Comparison of ENCODE assay signal across 8 mouse cellular contexts in genomic region chr13:99184155-99184886, GRCm38 (mm10). TPM values are rescaled to one million over a fixed set of nuclear protein-coding genes. Genes with fewer than 3 reads are reported as not detected.
DNase-seq lines count a peak whose midpoint lies in the region; ATAC-seq and TF ChIP-seq lines count a peak whose summit lies in the region.

Gene Zfp366 (plus strand): TSS chr13:99184823.

- intact Hi-C loops in gastrocnemius, adult 2 months (cut with DNase I) = no loop called here

- 0 out of 2 replicates have a peak, but pooled peaks have one; percentile 4 for TF ChIP-seq CTCF in gastrocnemius, adult 2 months (IDR thresholded peaks at IDR 0.05)

- H3K9me3 ChIP-seq in lung, embryonic 15.5 days = no peaks in the 10 kb centered on the region
- no peaks in the 10 kb centered on the region for H3K9me3 ChIP-seq in hindbrain, embryonic 15.5 days
- H3K9me3 ChIP-seq in neural tube, embryonic 15.5 days (replicated peaks) = no peaks in the 10 kb centered on the region

- H3K4me3 ChIP-seq in gastrocnemius, adult 2 months = peak within 1 kb of the TSS; percentile 69
- H3K4me3 ChIP-seq in lung, embryonic 15.5 days = peak within 1 kb of the TSS; percentile 28
- H3K4me3 ChIP-seq in hindbrain, embryonic 15.5 days = no peak within 1 kb of the TSS
- no peak within 1 kb of the TSS for H3K4me3 ChIP-seq in neural tube, embryonic 15.5 days (replicated peaks)

- H3K27me3 ChIP-seq in lung, embryonic 15.5 days = no peaks in the 10 kb centered on the region
- H3K27me3 ChIP-seq in hindbrain, embryonic 15.5 days = no peaks in the 10 kb centered on the region
- H3K27me3 ChIP-seq in neural tube, embryonic 15.5 days (replicated peaks) = no peaks in the 10 kb centered on the region

- H3K36me3 ChIP-seq in lung, embryonic 15.5 days = no peaks in the 10 kb centered on the region
- no peaks in the 10 kb centered on the region for H3K36me3 ChIP-seq in hindbrain, embryonic 15.5 days
- no peaks in the 10 kb centered on the region for H3K36me3 ChIP-seq in neural tube, embryonic 15.5 days

- DNase-seq in gastrocnemius, adult 2 months = peak; percentile 28
- DNase-seq in gastrocnemius, adult 8-10 months (ENCODE audit: low spot score in 2 of 2) = no peak
- no peak for DNase-seq in lung, postnatal 25 days (ENCODE audit: low spot score)
- DNase-seq in frontal cortex, postnatal 36 days (ENCODE audit: low spot score in 2 of 2) = no peak
- DNase-seq in left cerebral cortex, adult 9 months (ENCODE audit: low spot score in 2 of 2) = no peak

- 23% methylated on average over 11 of the region's 11 CpGs for WGBS in lung, embryonic 15.5 days
- 67% methylated on average over 11 of the region's 11 CpGs for whole genome bisulfite sequencing in hindbrain, embryonic 15.5 days
- WGBS in neural tube, embryonic 15.5 days = 66% methylated on average over 11 of the region's 11 CpGs

- H3K9ac ChIP-seq in lung, embryonic 15.5 days = 0 out of 2 replicates have a peak within 1 kb of the TSS, but pooled peaks have one; percentile 1
- H3K9ac ChIP-seq in hindbrain, embryonic 15.5 days = no peak within 1 kb of the TSS
- no peak within 1 kb of the TSS for H3K9ac ChIP-seq in neural tube, embryonic 15.5 days (replicated peaks)

- no peak for ATAC-seq in lung, embryonic 15.5 days (ENCODE audit: borderline replicate concordance, extremely low read depth, low FRiP score, low TSS enrichment)
- ATAC-seq in hindbrain, embryonic 15.5 days (ENCODE audit: low FRiP score, low read depth) = no peak
- no peak for ATAC-seq in neural tube, embryonic 15.5 days (ENCODE audit: low FRiP score)

- peak within 1 kb of the TSS; percentile 89 for H3K27ac ChIP-seq in gastrocnemius, adult 2 months
- H3K27ac ChIP-seq in lung, embryonic 15.5 days = peak within 1 kb of the TSS; percentile 59
- peak within 1 kb of the TSS; percentile 33; the same call in 1 of the 2 replicates for H3K27ac ChIP-seq in hindbrain, embryonic 15.5 days (replicated peaks)
- 0 out of 2 replicates have a peak within 1 kb of the TSS, but pooled peaks have one; percentile 34 for H3K27ac ChIP-seq in neural tube, embryonic 15.5 days (replicated peaks)

- H3K4me1 ChIP-seq in lung, embryonic 15.5 days = peaks cover 9% of the 10 kb centered on the region
- peaks cover 12% of the 10 kb centered on the region for H3K4me1 ChIP-seq in hindbrain, embryonic 15.5 days (replicated peaks)
- H3K4me1 ChIP-seq in neural tube, embryonic 15.5 days = peaks cover 13% of the 10 kb centered on the region

- H3K4me2 ChIP-seq in lung, embryonic 15.5 days = peak within 1 kb of the TSS; percentile 39
- no peak within 1 kb of the TSS for H3K4me2 ChIP-seq in hindbrain, embryonic 15.5 days
- H3K4me2 ChIP-seq in neural tube, embryonic 15.5 days = no peak within 1 kb of the TSS

RNA-seq across cellular contexts. Expression of gene Zfp366, which starts in this region (rescaled TPM):
- total RNA-seq in gastrocnemius, adult 2 months (2021) = 1 to 10 TPM; 3.1 to 7.8 TPM
- 1 to 10 TPM; 2.2 to 3.6 (median 2.8) TPM for total RNA-seq in gastrocnemius, adult 8-10 months (2022)
- polyA plus RNA-seq in lung, embryonic 15.5 days (2015; fragmentation: Nextera tagmentation; extraction: Ambion mirVana) = 0.96 and 1.2 TPM in 2 replicates
- polyA plus RNA-seq in hindbrain, embryonic 15.5 days (2015; fragmentation: Nextera tagmentation; extraction: Ambion mirVana) = 0.67 and 0.77 TPM in 2 replicates
- polyA plus RNA-seq in neural tube, embryonic 15.5 days (2015; fragmentation: Nextera tagmentation; extraction: Ambion mirVana) = 0.87 and 0.89 TPM in 2 replicates

Comparison
In these comparisons a context has a peak if more than half of its experiments do, and no peak if none do; other contexts are left out.
1. H3K27ac ChIP-seq: peak in every context shown above with its lines; median percentile 89 in gastrocnemius, adult 2 months; 59 in lung, embryonic 15.5 days; 34 in neural tube, embryonic 15.5 days; 33 in hindbrain, embryonic 15.5 days.
2. H3K4me3 ChIP-seq: peak in gastrocnemius, adult 2 months (single experiment) and lung, embryonic 15.5 days (single experiment); none in hindbrain, embryonic 15.5 days (single experiment) and neural tube, embryonic 15.5 days (single experiment).